Mouse (Mus musculus): ENCODE measurements around the gene Ksr2. TPM values are rescaled to one million over a fixed set of nuclear protein-coding genes. Genes with fewer than 3 reads are reported as not detected.

The Ksr2 gene
- total and polyA plus RNA-seq, 3 experiments = 0.36 to 1.3 (median 1.2) TPM

GRCm38 (mm10) chr5:117566051-117566665, 152.4 kb downstream of the Ksr2 start:
- no peaks in the 10 kb centered on the region for H3K27me3 ChIP-seq (replicated peaks)
- H3K36me3 ChIP-seq (replicated peaks in 1 of 2; ENCODE audit: control insufficient read depth in 1 of 2, insufficient read depth in 1 of 2, low read length in 1 of 2) = peaks cover 12 to 19% of the 10 kb centered on the region in 2 experiments
- TF ChIP-seq ZC3H11A (IDR thresholded peaks at IDR 0.05; ENCODE audit: low read depth, low read length) (no peak), HCFC1 (IDR thresholded peaks at IDR 0.05; ENCODE audit: low read depth, low read length) (no peak), POLR2A (IDR thresholded peaks at IDR 0.05; ENCODE audit: low read depth, low read length) (no peak), RAD21 (IDR thresholded peaks at IDR 0.05; ENCODE audit: low read depth, low read length) (no peak), USF2 (conservative IDR thresholded peaks at IDR 0.05; ENCODE audit: low read depth, low read length) (no peak), SIN3A (IDR thresholded peaks at IDR 0.05; ENCODE audit: low read length) (no peak), EP300 (IDR thresholded peaks at IDR 0.05; ENCODE audit: low read length) (no peak), KAT2A (IDR thresholded peaks at IDR 0.05; ENCODE audit: insufficient replicate concordance, low read length) (no peak), UBTF (IDR thresholded peaks at IDR 0.05; ENCODE audit: low read depth, low read length) (no peak), RCOR1 (conservative IDR thresholded peaks at IDR 0.05; ENCODE audit: low read depth, low read length) (no peak), MEF2A (IDR thresholded peaks at IDR 0.05; ENCODE audit: borderline replicate concordance, low read depth, low read length) (no peak), E2F4 (IDR thresholded peaks at IDR 0.05; ENCODE audit: insufficient replicate concordance, low read depth, low read length) (no peak), GABPA (IDR thresholded peaks at IDR 0.05; ENCODE audit: insufficient replicate concordance, low read depth, low read length) (no peak)
- dilution Hi-C loops (cut with MboI; ENCODE audit: extremely low pct_ligation_motif_present, extremely low pct_unique_long_range_greater_than_20kb, low sequenced_read_pairs) (no loop called here), in situ Hi-C loops (cut with MboI; ENCODE audit: low pct_ligation_motif_present, low pct_unique_long_range_greater_than_20kb, low sequenced_read_pairs) (no loop called here)
- H3K4me3 ChIP-seq (replicated peaks in 1 of 3; ENCODE audit: low read depth in 2 of 3, low read length in 2 of 3, poor library complexity in 1 of 3) = no peak overlapping the region
- no peak overlapping the region for H3K9ac ChIP-seq (ENCODE audit: insufficient read depth, low read depth)
- H3K27ac ChIP-seq (ENCODE audit: insufficient read depth, low read depth) = no peak overlapping the region
- no peak overlapping the region for H3K4me2 ChIP-seq (ENCODE audit: insufficient read depth, low read depth, poor library complexity, severe bottlenecking)
- H3K79me2 ChIP-seq (replicated peaks; ENCODE audit: control insufficient read depth, extremely low read depth, insufficient read depth, poor library complexity, severe bottlenecking) = no peaks in the 10 kb centered on the region
- no peaks in the 10 kb centered on the region for H3K9me3 ChIP-seq (replicated peaks; ENCODE audit: low read length)
- H3K4me1 ChIP-seq (ENCODE audit: control insufficient read depth in 1 of 2, insufficient read depth in 2 of 2) = no peaks in the 10 kb centered on the region; a peak in 1 of 4 replicates
- no peak for DNase-seq (ENCODE audit: extremely low read depth)

GRCm38 (mm10) chr5:117569190-117569795, 155.5 kb downstream of the Ksr2 start:
- Histone ChIP-seq H3K9ac (ENCODE audit: insufficient read depth, low read depth) (no peak overlapping the region), H3K36me3 (replicated peaks in 1 of 2; ENCODE audit: control insufficient read depth in 1 of 2, insufficient read depth in 1 of 2, low read length in 1 of 2) (peaks cover 9 to 16% of the 10 kb centered on the region in 2 experiments), H3K27ac (ENCODE audit: insufficient read depth, low read depth) (no peak overlapping the region), H3K27me3 (replicated peaks) (no peaks in the 10 kb centered on the region), H3K4me2 (ENCODE audit: insufficient read depth, low read depth, poor library complexity, severe bottlenecking) (no peak overlapping the region), H3K4me1 (ENCODE audit: control insufficient read depth in 1 of 2, insufficient read depth in 2 of 2) (no peaks in the 10 kb centered on the region; a peak in 1 of 4 replicates), H3K9me3 (replicated peaks; ENCODE audit: low read length) (no peaks in the 10 kb centered on the region), H3K79me2 (replicated peaks; ENCODE audit: control insufficient read depth, extremely low read depth, insufficient read depth, poor library complexity, severe bottlenecking) (no peaks in the 10 kb centered on the region), H3K4me3 (replicated peaks in 1 of 3; ENCODE audit: low read depth in 2 of 3, low read length in 2 of 3, poor library complexity in 1 of 3) (no peak overlapping the region)
- in situ Hi-C loops (cut with MboI; ENCODE audit: low pct_ligation_motif_present, low pct_unique_long_range_greater_than_20kb, low sequenced_read_pairs) = no loop called here
- no peak for DNase-seq (ENCODE audit: extremely low read depth)
- TF ChIP-seq MAZ (IDR thresholded peaks at IDR 0.05; ENCODE audit: low read depth, low read length) (no peak), SIN3A (IDR thresholded peaks at IDR 0.05; ENCODE audit: low read length) (no peak), IRF4 (IDR thresholded peaks at IDR 0.05; ENCODE audit: low read depth, low read length) (no peak), BHLHE40 (IDR thresholded peaks at IDR 0.05; ENCODE audit: low read depth, low read length) (no peak), MAFK (IDR thresholded peaks at IDR 0.05; ENCODE audit: insufficient replicate concordance, low read length) (no peak)
- dilution Hi-C loops (cut with MboI; ENCODE audit: extremely low pct_ligation_motif_present, extremely low pct_unique_long_range_greater_than_20kb, low sequenced_read_pairs) = no loop called here
